In the genomic region with DNA sequence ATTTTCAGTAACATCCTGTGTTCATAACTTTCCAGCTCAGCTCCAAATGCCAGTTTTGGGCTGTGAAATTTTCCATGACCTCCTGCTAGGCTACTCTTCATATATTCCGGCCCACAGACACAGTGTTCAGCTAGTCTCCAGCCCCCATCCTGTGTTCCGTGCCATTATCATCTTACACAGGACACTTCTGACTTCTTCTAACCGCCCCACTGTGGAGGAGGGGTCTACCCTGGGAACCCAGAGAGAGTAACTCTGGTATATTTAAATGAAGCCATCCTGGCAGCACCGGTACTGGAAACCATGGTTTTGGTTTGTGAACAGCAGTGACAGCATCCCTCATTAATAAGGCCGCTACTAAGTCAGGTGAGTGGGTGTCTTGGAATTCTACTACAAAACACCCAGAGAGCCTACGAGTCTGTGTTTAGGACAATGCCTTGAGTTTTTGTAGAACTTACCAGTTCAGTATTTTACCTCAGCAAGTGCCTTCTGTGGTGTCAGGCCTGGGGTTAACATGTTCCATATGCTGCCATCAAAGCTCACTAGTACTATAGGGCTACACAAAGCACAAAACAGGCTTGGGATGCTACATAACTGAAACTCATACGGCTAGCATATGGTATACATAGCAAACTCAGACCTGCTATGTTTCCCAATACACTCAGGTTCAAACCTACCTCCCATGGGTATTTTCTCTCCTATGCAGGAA, we compare ENCODE assay signal across 12 mouse cellular contexts. TPM values are rescaled to one million over a fixed set of nuclear protein-coding genes. Genes with fewer than 3 reads are reported as not detected.
DNase-seq lines count a peak whose midpoint lies in the region; ATAC-seq and TF ChIP-seq lines count a peak whose summit lies in the region.
"Had no signal": no experiment of that assay in that cellular context is flagged by ENCODE, and none has a peak within 500 bp of the region (broad histone marks: within the 10 kb centered on the region; RNA-seq: fewer than 3 reads in every experiment).

No protein-coding gene starts in this region.

- no peaks in the 10 kb centered on the region for H3K36me3 ChIP-seq in heart, embryonic 13.5 days
- H3K36me3 ChIP-seq in midbrain, embryonic 10.5 days: no peaks in the 10 kb centered on the region
- no peaks in the 10 kb centered on the region for H3K36me3 ChIP-seq in midbrain, embryonic 11.5 days (ENCODE audit: control insufficient read depth, insufficient read depth, low read length)
- no peaks in the 10 kb centered on the region for H3K36me3 ChIP-seq in stomach, embryonic 16.5 days (ENCODE audit: control insufficient read depth, insufficient read depth, low read length)
- H3K36me3 ChIP-seq: hindbrain, embryonic 12.5 days had no signal

- H3K27me3 ChIP-seq in heart, embryonic 13.5 days (replicated peaks): peaks cover 6% of the 10 kb centered on the region
- H3K27me3 ChIP-seq in midbrain, embryonic 10.5 days (ENCODE audit: low read depth, poor library complexity, severe bottlenecking): no peaks in the 10 kb centered on the region
- H3K27me3 ChIP-seq in midbrain, embryonic 11.5 days (ENCODE audit: control insufficient read depth, insufficient read depth, low read length): no peaks in the 10 kb centered on the region
- no peaks in the 10 kb centered on the region for H3K27me3 ChIP-seq in stomach, embryonic 16.5 days (ENCODE audit: control insufficient read depth, insufficient read depth, low read length)
- H3K27me3 ChIP-seq: hindbrain, embryonic 12.5 days had no signal

- H3K4me3 ChIP-seq in heart, embryonic 13.5 days: no peak overlapping the region
- no peak overlapping the region for H3K4me3 ChIP-seq in midbrain, embryonic 10.5 days
- H3K4me3 ChIP-seq in midbrain, embryonic 11.5 days (ENCODE audit: low read depth, low read length): no peak overlapping the region
- no peak overlapping the region for H3K4me3 ChIP-seq in embryonic fibroblast, embryonic 13.5 days (ENCODE audit: insufficient read depth, low read length)
- no peak overlapping the region for H3K4me3 ChIP-seq in stomach, embryonic 16.5 days (replicated peaks; ENCODE audit: low read length)
- H3K4me3 ChIP-seq: hindbrain, embryonic 12.5 days had no signal

- peak overlapping the region; percentile 46 for H3K27ac ChIP-seq in heart, embryonic 13.5 days (replicated peaks)
- 0 out of 2 replicates have a peak overlapping the region, but pooled peaks have one; percentile 42 for H3K27ac ChIP-seq in midbrain, embryonic 10.5 days (replicated peaks)
- no peak overlapping the region for H3K27ac ChIP-seq in midbrain, embryonic 11.5 days (ENCODE audit: low read depth, low read length)
- peak overlapping the region; percentile 1; the same call in 1 of the 2 replicates for H3K27ac ChIP-seq in embryonic fibroblast, embryonic 13.5 days (ENCODE audit: insufficient read depth, low read length)
- 0 out of 2 replicates have a peak overlapping the region, but pooled peaks have one; percentile 1 for H3K27ac ChIP-seq in stomach, embryonic 16.5 days (ENCODE audit: low read length)
- H3K27ac ChIP-seq: macrophage had no signal

- H3K9me3 ChIP-seq in heart, embryonic 13.5 days: no peaks in the 10 kb centered on the region
- no peaks in the 10 kb centered on the region for H3K9me3 ChIP-seq in midbrain, embryonic 10.5 days (replicated peaks)
- H3K9me3 ChIP-seq in midbrain, embryonic 11.5 days (ENCODE audit: control insufficient read depth, low read length): no peaks in the 10 kb centered on the region
- no peaks in the 10 kb centered on the region for H3K9me3 ChIP-seq in stomach, embryonic 16.5 days (replicated peaks; ENCODE audit: control insufficient read depth, low read length)
- H3K9me3 ChIP-seq: hindbrain, embryonic 12.5 days had no signal

- H3K4me2 ChIP-seq in heart, embryonic 13.5 days: no peak overlapping the region
- H3K4me2 ChIP-seq in midbrain, embryonic 11.5 days: no peak overlapping the region
- H3K4me2 ChIP-seq in stomach, embryonic 16.5 days (ENCODE audit: low read depth, low read length): no peak overlapping the region
- H3K4me2 ChIP-seq: hindbrain, embryonic 12.5 days had no signal

- no peak for TF ChIP-seq CTCF in embryonic fibroblast, embryonic 13.5 days (IDR thresholded peaks at IDR 0.05; ENCODE audit: borderline replicate concordance, insufficient read depth, low read length)

- WGBS in heart, embryonic 13.5 days: 61% methylated on average over 7 of the region's 7 CpGs
- 72% methylated on average over 7 of the region's 7 CpGs for WGBS in midbrain, embryonic 10.5 days
- WGBS in midbrain, embryonic 11.5 days: 77% methylated on average over 7 of the region's 7 CpGs
- WGBS in stomach, embryonic 16.5 days: 62% methylated on average over 7 of the region's 7 CpGs

- no peak overlapping the region for H3K9ac ChIP-seq in heart, embryonic 13.5 days
- no peak overlapping the region for H3K9ac ChIP-seq in midbrain, embryonic 11.5 days (ENCODE audit: low read length)
- no peak overlapping the region for H3K9ac ChIP-seq in stomach, embryonic 16.5 days (ENCODE audit: low read length)
- H3K9ac ChIP-seq: hindbrain, embryonic 12.5 days had no signal

- H3K4me1 ChIP-seq in heart, embryonic 13.5 days: peaks cover 23% of the 10 kb centered on the region
- H3K4me1 ChIP-seq in midbrain, embryonic 10.5 days: peaks cover 22% of the 10 kb centered on the region
- peaks cover 2% of the 10 kb centered on the region; the same call in 1 of the 2 replicates for H3K4me1 ChIP-seq in midbrain, embryonic 11.5 days (ENCODE audit: control insufficient read depth, insufficient read depth, low read length)
- peaks cover 2% of the 10 kb centered on the region; the same call in 1 of the 2 replicates for H3K4me1 ChIP-seq in embryonic fibroblast, embryonic 13.5 days (ENCODE audit: control insufficient read depth, insufficient read depth, low read length)
- H3K4me1 ChIP-seq in stomach, embryonic 16.5 days (ENCODE audit: control insufficient read depth, insufficient read depth, low read length): peaks cover 18% of the 10 kb centered on the region; the same call in 1 of the 2 replicates

- TF ChIP-seq POLR2A in embryonic fibroblast, embryonic 13.5 days (IDR thresholded peaks at IDR 0.05; ENCODE audit: low read depth, low read length): no peak

- no peak; the same call in 1 of the 2 replicates for ATAC-seq in heart, embryonic 13.5 days (ENCODE audit: extremely low read depth, insufficient number of reproducible peaks, low FRiP score, low TSS enrichment)
- ATAC-seq in midbrain, embryonic 11.5 days (ENCODE audit: low FRiP score): no peak
- ATAC-seq in stomach, embryonic 16.5 days (ENCODE audit: insufficient read depth, low FRiP score): no peak
- no peak for ATAC-seq in erythroid progenitor cell, adult 5-6 weeks (replicated peaks; ENCODE audit: low FRiP score, poor library complexity, severe bottlenecking)
- ATAC-seq: activated CD4-positive, CD25-positive, alpha-beta regulatory T cell, adult 4 months had no signal

- intact Hi-C loops in heart, postnatal 25 days (cut with DNase I): loop anchor here (2.0 kb wide), 1 partner anchor 294 kb away; no protein-coding TSS in a partner anchor

- DNase-seq in heart, postnatal 25 days (ENCODE audit: low spot score): no peak
- DNase-seq in midbrain, embryonic 10.5 days (ENCODE audit: low spot score): no peak
- DNase-seq in midbrain, embryonic 11.5 days (ENCODE audit: low spot score, missing footprints): no peak
- DNase-seq in liver: no peak
- DNase-seq: spleen, adult 18-20 months had no signal

RNA-seq across cellular contexts. Expression of gene Cdc7, which starts 32.6 kb away (rescaled TPM):
- 25.5 and 26.3 TPM in 2 replicates for polyA plus RNA-seq in heart, embryonic 13.5 days (2015; fragmentation: Nextera tagmentation; extraction: Ambion mirVana)
- 1 to 10 TPM in 1 of 2 experiments, under 1 TPM in 1; 0.65 to 1.2 TPM for total RNA-seq in heart, postnatal 25 days (2021)
- 59.3 and 63.5 TPM in 2 replicates for polyA plus RNA-seq in midbrain, embryonic 10.5 days (2016; fragmentation: Nextera tagmentation; extraction: Ambion mirVana)
- 58.7 and 61.6 TPM in 2 replicates for polyA plus RNA-seq in midbrain, embryonic 11.5 days (2014; fragmentation: Nextera tagmentation; extraction: Ambion mirVana)
- polyA plus RNA-seq in embryonic fibroblast, embryonic 13.5 days (2011; ENCODE audit: insufficient read length, low read depth, missing spikeins): 10.3 and 17.1 TPM in 2 replicates
- polyA plus RNA-seq in stomach, embryonic 16.5 days (2015; fragmentation: Nextera tagmentation; extraction: Ambion mirVana): 39.2 and 42.6 TPM in 2 replicates
- 45.4 and 69.6 TPM in 2 replicates for total RNA-seq in erythroid progenitor cell, adult 5-6 weeks (2015; ENCODE audit: low replicate concordance)
- 17.3 and 52.6 TPM in 2 replicates for total RNA-seq in erythroid progenitor cell, adult 5-6 weeks (2017; ENCODE audit: low replicate concordance)
